Mouse (Mus musculus) bone marrow macrophage, adult 2 months (primary cell): ENCODE measurements around the gene Gak.

ENCODE experiments used
- CTCF ChIP-seq: IDR thresholded peaks from 2 replicates; pipeline ENCODE4 v1.5.1; 2012; ENCODE audit warnings: low read depth, mild to moderate bottlenecking, low read length, moderate library complexity
- POLR2A ChIP-seq: IDR thresholded peaks from 2 replicates; pipeline ENCODE4 v1.6.1; 2012; ENCODE audit warnings: mild to moderate bottlenecking, low read depth, low read length, borderline replicate concordance

DNA sequence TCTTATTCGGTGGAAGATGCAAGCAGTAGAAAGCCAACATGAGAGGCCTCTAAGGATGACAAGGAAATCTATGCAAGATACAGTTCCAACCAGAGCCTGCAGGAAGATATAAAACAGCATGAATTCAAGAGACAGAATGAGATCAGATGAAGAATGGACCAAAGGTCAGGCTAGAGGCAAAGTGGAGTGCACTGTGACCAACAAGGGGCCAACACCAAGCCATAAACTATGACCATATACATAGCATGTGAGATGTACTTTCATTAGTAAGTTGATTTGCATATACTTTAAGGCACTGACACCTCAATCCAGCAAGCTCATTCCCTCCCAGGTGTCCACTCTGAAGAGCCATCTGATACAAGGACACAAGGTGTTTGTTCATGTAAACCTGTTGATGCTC lies 19.1 kb downstream of the Gak start:
- TF ChIP-seq CTCF (no peak), POLR2A (no peak)
